Mouse (Mus musculus) embryo, embryonic 11.5 days (tissue): ENCODE data around the gene Itsn1.

Source experiments
- DNase-seq: peaks from one replicate; pipeline ENCODE4 v3.0.0-alpha.2; 2012; ENCODE audit warnings: low read depth, low spot score

The Itsn1 gene

GRCm38 (mm10) chr16:91730446-91730845 lies 1.4 kb downstream of the Itsn1 start:
- DNase-seq: no peak

- no peak for DNase-seq
Observed at GRCm38 (mm10) chr16:91732816-91733215, 3.7 kb downstream of the Itsn1 start.

GRCm38 (mm10) chr16:91734771-91735170 lies 5.7 kb downstream of the Itsn1 start:
- DNase-seq: no peak

- no peak for DNase-seq
Observed at GRCm38 (mm10) chr16:91736046-91736816, 7.2 kb downstream of the Itsn1 start.

GRCm38 (mm10) chr16:91738505-91738904 lies 9.4 kb downstream of the Itsn1 start:
- no peak for DNase-seq

- no peak for DNase-seq
Observed at GRCm38 (mm10) chr16:91740184-91740917, 11.3 kb downstream of the Itsn1 start.

- no peak for DNase-seq
Observed at GRCm38 (mm10) chr16:91740918-91741255, 11.8 kb downstream of the Itsn1 start.

GRCm38 (mm10) chr16:91743055-91743454 lies 14.0 kb downstream of the Itsn1 start:
- no peak for DNase-seq

- DNase-seq: peak; percentile 56
Observed at GRCm38 (mm10) chr16:91746101-91746950, 17.2 kb downstream of the Itsn1 start.

GRCm38 (mm10) chr16:91747567-91747966 lies 18.5 kb downstream of the Itsn1 start:
- DNase-seq: no peak

- DNase-seq: no peak
Observed at GRCm38 (mm10) chr16:91751644-91752385, 22.7 kb downstream of the Itsn1 start.

GRCm38 (mm10) chr16:91753611-91754010 lies 24.5 kb downstream of the Itsn1 start:
- no peak for DNase-seq

- DNase-seq: no peak
Observed at GRCm38 (mm10) chr16:91754957-91755356, 25.9 kb downstream of the Itsn1 start.

- DNase-seq: no peak
Observed at GRCm38 (mm10) chr16:91761202-91761601, 32.1 kb downstream of the Itsn1 start.

- no peak for DNase-seq
Observed at GRCm38 (mm10) chr16:91761761-91762160, 32.7 kb downstream of the Itsn1 start.

GRCm38 (mm10) chr16:91762476-91762875 lies 33.4 kb downstream of the Itsn1 start:
- no peak for DNase-seq

- DNase-seq: no peak
Observed at GRCm38 (mm10) chr16:91763975-91764374, 34.9 kb downstream of the Itsn1 start.

- no peak for DNase-seq
Observed at GRCm38 (mm10) chr16:91764414-91764813, 35.3 kb downstream of the Itsn1 start.

- no peak for DNase-seq
Observed at GRCm38 (mm10) chr16:91765121-91765815, 36.2 kb downstream of the Itsn1 start.

GRCm38 (mm10) chr16:91765816-91766210 lies 36.7 kb downstream of the Itsn1 start:
- DNase-seq: no peak

GRCm38 (mm10) chr16:91767165-91767701 lies 38.2 kb downstream of the Itsn1 start:
- DNase-seq: no peak
